Mouse (Mus musculus): ENCODE results near the gene Dmwd. TPM values are rescaled to one million over a fixed set of nuclear protein-coding genes. Genes with fewer than 3 reads are reported as not detected.

Dmwd gene
- polyA plus RNA-seq, 1 experiment = 39.0 TPM

- no peak overlapping the region for H3K27ac ChIP-seq (ENCODE audit: insufficient read depth, low read length)
- no peak for TF ChIP-seq CTCF (IDR thresholded peaks at IDR 0.05; ENCODE audit: borderline replicate concordance, insufficient read depth, low read length)
- H3K4me1 ChIP-seq (ENCODE audit: control insufficient read depth, insufficient read depth, low read length) = 0 out of 2 replicates have a peak, but pooled peaks cover 2% of the 10 kb centered on the region
- H3K4me3 ChIP-seq (ENCODE audit: insufficient read depth, low read length) = no peak overlapping the region
Measured at GRCm38 (mm10) chr7:19097863-19098262, 21.8 kb downstream of the Dmwd start.

- Histone ChIP-seq H3K4me3 (ENCODE audit: insufficient read depth, low read length) (no peak overlapping the region), H3K27ac (ENCODE audit: insufficient read depth, low read length) (no peak overlapping the region), H3K4me1 (ENCODE audit: control insufficient read depth, insufficient read depth, low read length) (no peaks in the 10 kb centered on the region)
- peak; percentile 31; the same call in 1 of the 2 replicates for TF ChIP-seq POLR2A (IDR thresholded peaks at IDR 0.05; ENCODE audit: low read depth, low read length)
- no peak for TF ChIP-seq CTCF (IDR thresholded peaks at IDR 0.05; ENCODE audit: borderline replicate concordance, insufficient read depth, low read length)
Measured at GRCm38 (mm10) chr7:19098811-19099210, 22.8 kb downstream of the Dmwd start.

GRCm38 (mm10) chr7:19100290-19100689, 24.3 kb downstream of the Dmwd start:
- no peak overlapping the region for H3K27ac ChIP-seq (ENCODE audit: insufficient read depth, low read length)
- peak; percentile 23; the same call in 1 of the 2 replicates for TF ChIP-seq POLR2A (IDR thresholded peaks at IDR 0.05; ENCODE audit: low read depth, low read length)
- no peak for TF ChIP-seq CTCF (IDR thresholded peaks at IDR 0.05; ENCODE audit: borderline replicate concordance, insufficient read depth, low read length)
- no peaks in the 10 kb centered on the region for H3K4me1 ChIP-seq (ENCODE audit: control insufficient read depth, insufficient read depth, low read length)
- no peak overlapping the region for H3K4me3 ChIP-seq (ENCODE audit: insufficient read depth, low read length)

DNA sequence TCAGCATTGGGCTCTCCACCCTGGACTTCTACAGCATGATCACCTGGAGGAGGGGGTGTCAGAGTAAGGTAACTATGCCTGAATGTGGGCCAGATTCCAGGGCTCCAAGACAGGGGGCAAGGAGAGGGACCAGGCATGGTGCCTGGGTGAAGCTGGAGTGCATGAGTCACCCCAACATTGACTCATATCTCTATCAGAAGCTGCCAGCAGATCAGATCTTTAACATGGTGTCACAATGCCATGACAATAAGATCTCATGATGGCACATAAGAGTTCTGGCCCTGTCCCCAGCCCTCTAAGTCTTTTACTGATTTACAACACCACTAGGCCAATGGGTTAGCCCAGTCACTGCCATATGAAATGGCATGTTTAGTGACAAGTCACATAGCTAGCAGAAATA, 27.7 kb downstream of the Dmwd start:
- Histone ChIP-seq H3K27ac (ENCODE audit: insufficient read depth, low read length) (no peak overlapping the region), H3K4me3 (ENCODE audit: insufficient read depth, low read length) (no peak overlapping the region), H3K4me1 (ENCODE audit: control insufficient read depth, insufficient read depth, low read length) (no peaks in the 10 kb centered on the region)
- TF ChIP-seq POLR2A (IDR thresholded peaks at IDR 0.05; ENCODE audit: low read depth, low read length) (no peak), CTCF (IDR thresholded peaks at IDR 0.05; ENCODE audit: borderline replicate concordance, insufficient read depth, low read length) (no peak)

- no peak for TF ChIP-seq POLR2A (IDR thresholded peaks at IDR 0.05; ENCODE audit: low read depth, low read length)
- TF ChIP-seq CTCF (IDR thresholded peaks at IDR 0.05; ENCODE audit: borderline replicate concordance, insufficient read depth, low read length) = no peak
- Histone ChIP-seq H3K27ac (ENCODE audit: insufficient read depth, low read length) (no peak overlapping the region), H3K4me1 (ENCODE audit: control insufficient read depth, insufficient read depth, low read length) (no peaks in the 10 kb centered on the region), H3K4me3 (ENCODE audit: insufficient read depth, low read length) (no peak overlapping the region)
Measured at GRCm38 (mm10) chr7:19104486-19104885, 28.5 kb downstream of the Dmwd start.

DNA sequence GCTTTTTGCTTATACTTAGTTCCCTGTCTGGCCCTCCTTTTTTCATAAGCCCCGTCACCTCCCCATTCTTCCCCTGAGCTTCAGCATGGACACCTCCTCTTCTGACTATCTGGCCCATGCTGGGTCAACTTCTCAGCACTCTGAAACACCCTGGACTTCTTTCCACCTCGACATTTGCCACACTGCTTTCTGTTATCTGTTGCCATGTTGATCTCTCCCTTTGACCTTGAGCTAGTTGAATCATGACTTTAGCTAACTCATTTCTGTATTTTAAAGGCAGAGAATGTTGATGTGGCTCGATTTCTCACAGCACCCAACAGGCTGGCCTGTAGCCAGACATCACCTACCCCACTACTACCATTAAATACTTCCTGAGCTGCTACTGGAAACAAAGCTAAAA, 31.4 kb downstream of the Dmwd start:
- Histone ChIP-seq H3K27ac (ENCODE audit: insufficient read depth, low read length) (no peak overlapping the region), H3K4me3 (ENCODE audit: insufficient read depth, low read length) (no peak overlapping the region), H3K4me1 (ENCODE audit: control insufficient read depth, insufficient read depth, low read length) (no peaks in the 10 kb centered on the region)
- no peak for TF ChIP-seq CTCF (IDR thresholded peaks at IDR 0.05; ENCODE audit: borderline replicate concordance, insufficient read depth, low read length)
- no peak for TF ChIP-seq POLR2A (IDR thresholded peaks at IDR 0.05; ENCODE audit: low read depth, low read length)

- H3K4me3 ChIP-seq (ENCODE audit: insufficient read depth, low read length) = no peak overlapping the region
- no peaks in the 10 kb centered on the region for H3K4me1 ChIP-seq (ENCODE audit: control insufficient read depth, insufficient read depth, low read length)
- no peak overlapping the region for H3K27ac ChIP-seq (ENCODE audit: insufficient read depth, low read length)
- no peak for TF ChIP-seq POLR2A (IDR thresholded peaks at IDR 0.05; ENCODE audit: low read depth, low read length)
- no peak for TF ChIP-seq CTCF (IDR thresholded peaks at IDR 0.05; ENCODE audit: borderline replicate concordance, insufficient read depth, low read length)
Measured at GRCm38 (mm10) chr7:19109565-19109964, 33.5 kb downstream of the Dmwd start.

DNA sequence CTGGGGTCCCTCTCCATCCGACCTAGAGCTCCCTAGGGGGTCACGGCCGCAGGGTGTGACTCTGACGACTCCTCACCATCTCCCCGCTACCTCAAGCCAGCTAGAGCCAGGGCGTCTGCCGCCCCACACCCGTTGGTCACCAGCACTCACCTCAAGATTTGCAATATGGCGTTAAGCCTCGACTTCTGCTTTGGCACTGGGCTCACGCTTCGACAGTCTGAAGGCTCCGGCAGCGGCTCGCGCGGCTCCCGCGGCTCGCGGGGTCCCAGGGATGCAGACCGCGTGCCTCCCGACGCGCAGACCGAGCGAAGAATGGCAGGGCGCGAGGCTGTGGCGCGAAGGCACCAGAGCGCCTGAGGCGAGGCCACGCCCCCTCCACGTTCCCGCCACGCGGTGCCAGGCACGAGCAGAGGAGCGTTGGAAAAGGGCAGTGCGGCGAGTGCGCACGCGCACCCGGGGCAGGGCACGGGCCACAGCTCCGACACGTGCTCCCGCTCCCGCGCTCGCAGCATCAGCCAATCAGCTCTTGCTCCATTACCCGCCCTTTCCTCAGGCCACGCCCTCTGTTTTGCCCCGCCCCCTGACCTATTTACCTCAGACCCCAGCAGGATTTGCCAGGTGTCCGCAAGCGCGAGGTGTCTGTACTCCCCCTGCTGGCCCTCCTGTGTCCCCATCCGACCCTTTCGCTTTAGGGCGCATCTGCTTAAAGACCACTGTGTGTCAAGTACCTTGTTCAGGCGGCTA, 42.2 kb downstream of the Dmwd start, which contains the start of gene Gm4969:
Gene Gm4969 (minus strand): TSS at position 341 of the 744 bp plus-strand sequence.
- Histone ChIP-seq H3K4me1 (ENCODE audit: control insufficient read depth, insufficient read depth, low read length) (no peaks in the 10 kb centered on the region; the same call in 1 of the 2 replicates), H3K27ac (ENCODE audit: insufficient read depth, low read length) (no peak within 1 kb of the TSS), H3K4me3 (ENCODE audit: insufficient read depth, low read length) (no peak within 1 kb of the TSS)
- no peak for TF ChIP-seq POLR2A (IDR thresholded peaks at IDR 0.05; ENCODE audit: low read depth, low read length)
- TF ChIP-seq CTCF (IDR thresholded peaks at IDR 0.05; ENCODE audit: borderline replicate concordance, insufficient read depth, low read length) = no peak

- no peak for TF ChIP-seq POLR2A (IDR thresholded peaks at IDR 0.05; ENCODE audit: low read depth, low read length)
- TF ChIP-seq CTCF (IDR thresholded peaks at IDR 0.05; ENCODE audit: borderline replicate concordance, insufficient read depth, low read length) = no peak
- H3K27ac ChIP-seq (ENCODE audit: insufficient read depth, low read length) = no peak overlapping the region
- no peaks in the 10 kb centered on the region; the same call in 1 of the 2 replicates for H3K4me1 ChIP-seq (ENCODE audit: control insufficient read depth, insufficient read depth, low read length)
- H3K4me3 ChIP-seq (ENCODE audit: insufficient read depth, low read length) = no peak overlapping the region
Measured at GRCm38 (mm10) chr7:19119083-19119482, 43.1 kb downstream of the Dmwd start.

GRCm38 (mm10) chr7:19119631-19120429, 43.8 kb downstream of the Dmwd start, which contains the start of gene Fbxo46:
Fbxo46 (plus strand) TSS chr7:19119859.
- no peak within 1 kb of the TSS for H3K27ac ChIP-seq (ENCODE audit: insufficient read depth, low read length)
- peak within 1 kb of the TSS; percentile 97 for H3K4me3 ChIP-seq (ENCODE audit: insufficient read depth, low read length)
- H3K4me1 ChIP-seq (ENCODE audit: control insufficient read depth, insufficient read depth, low read length) = no peaks in the 10 kb centered on the region; the same call in 1 of the 2 replicates
- TF ChIP-seq CTCF (IDR thresholded peaks at IDR 0.05; ENCODE audit: borderline replicate concordance, insufficient read depth, low read length) = no peak
- peak; percentile 86 for TF ChIP-seq POLR2A (IDR thresholded peaks at IDR 0.05; ENCODE audit: low read depth, low read length)

Measured in embryonic fibroblast, embryonic 13.5 days (primary cell).